Mouse (Mus musculus): ENCODE data around the gene Asb2.

DNA sequence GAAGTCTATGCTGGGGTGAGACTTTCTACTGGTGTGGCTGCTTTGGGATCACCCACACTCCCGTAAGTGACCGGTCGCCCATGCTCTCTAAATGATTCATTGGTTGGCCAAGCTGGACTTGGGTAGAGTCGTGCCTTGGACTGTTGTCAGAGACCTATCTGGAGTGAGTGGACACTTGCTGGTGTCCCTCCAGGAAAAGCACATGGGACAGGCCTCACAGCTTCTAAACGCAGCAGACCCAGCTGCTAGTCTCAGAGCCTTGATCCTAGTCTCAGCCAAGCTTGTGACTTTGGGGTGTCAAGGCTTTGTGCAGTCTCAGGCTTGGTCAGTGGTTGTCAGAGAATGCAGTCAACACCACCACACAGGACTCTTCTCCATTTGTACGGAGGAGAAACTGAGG, 3.1 kb downstream of the Asb2 start:
- no peak for TF ChIP-seq POLR2A (IDR thresholded peaks at IDR 0.05; ENCODE audit: borderline replicate concordance, extremely low read depth, insufficient read depth, insufficient read length, poor library complexity, severe bottlenecking)
- no peak for TF ChIP-seq CTCF (IDR thresholded peaks at IDR 0.05; ENCODE audit: borderline replicate concordance, extremely low read depth, insufficient read depth, insufficient read length)
